Mouse (Mus musculus) forebrain, embryonic 13.5 days (tissue): ENCODE measurements around the gene Epb41l1. TPM values are rescaled to one million over a fixed set of nuclear protein-coding genes. Genes with fewer than 3 reads are reported as not detected.
"Not testable (repeated sequence)": the region's sequence is repeated elsewhere in the genome, so short reads cannot be mapped to it uniquely, and the experiment has no call there.

Experiments
- ATAC-seq: fragments of 200-750 bp; cut with Nextera tagmentation; 2 replicates; pipeline ENCODE4 v1.8.0; 2017
- H3K27ac ChIP-seq: fragments of 300-500 bp; sonication (generic); 2 replicates; pipeline ENCODE4 v1.5.1; 2015; ENCODE audit warnings: inconsistent platforms, mild to moderate bottlenecking, moderate library complexity
- H3K27me3 ChIP-seq: fragments of 300-500 bp; sonication (generic); 2 replicates; pipeline ENCODE4 v1.6.1; 2015; ENCODE audit warnings: mild to moderate bottlenecking, inconsistent platforms
- H3K36me3 ChIP-seq: fragments of 300-500 bp; sonication (generic); 2 replicates; pipeline ENCODE4 v1.6.1; 2015; ENCODE audit warnings: mild to moderate bottlenecking, inconsistent platforms; ENCODE audit not compliant: poor library complexity, severe bottlenecking
- H3K4me1 ChIP-seq: fragments of 300-500 bp; sonication (generic); 2 replicates; pipeline ENCODE4 v1.6.1; 2015; ENCODE audit warnings: inconsistent platforms
- H3K4me2 ChIP-seq: fragments of 300-500 bp; sonication (generic); 2 replicates; pipeline ENCODE4 v1.6.1; 2015; ENCODE audit warnings: inconsistent platforms, mild to moderate bottlenecking, moderate library complexity
- H3K4me3 ChIP-seq: fragments of 300-500 bp; sonication (generic); 2 replicates; pipeline ENCODE4 v1.5.1; 2015; ENCODE audit warnings: mild to moderate bottlenecking, inconsistent platforms
- H3K9ac ChIP-seq: fragments of 300-500 bp; sonication (generic); 2 replicates; pipeline ENCODE4 v1.6.1; 2015; ENCODE audit warnings: mild to moderate bottlenecking, inconsistent platforms
- H3K9me3 ChIP-seq: fragments of 300-500 bp; sonication (generic); replicated peaks from 2 replicates; pipeline ENCODE4 v1.6.1; 2016; ENCODE audit warnings: inconsistent platforms
- WGBS: fragments of 180-500 bp; shearing (Covaris S2); methylation state at CpG from one replicate; pipeline ENCODE4 v1.1.7; 2015; 5-methylcytosine and 5-hydroxymethylcytosine counted together
- polyA plus RNA-seq: library from polyadenylated mRNA; unstranded; fragments of >200 nt; fragmentation: Nextera tagmentation; extraction: Ambion mirVana; gene quantifications from 2 replicates; pipeline ENCODE4 v1.2.1, GENCODE M21; 2015

The Epb41l1 gene
- 5.3 and 7.1 TPM in 2 replicates for polyA plus RNA-seq

GRCm38 (mm10) chr2:156420694-156421380 is at the start of gene Epb41l1:
Epb41l1 (plus strand) TSS chr2:156420909.
- peaks cover 18% of the 10 kb centered on the region for H3K4me1 ChIP-seq
- H3K27ac ChIP-seq: peak within 1 kb of the TSS; percentile 75
- H3K4me2 ChIP-seq: peak within 1 kb of the TSS; percentile 91
- peak; percentile 72 for ATAC-seq
- peak within 1 kb of the TSS; percentile 63 for H3K4me3 ChIP-seq
- under 1% methylated on average over 49 of the region's 76 CpGs for WGBS
- peaks cover 56% of the 10 kb centered on the region for H3K27me3 ChIP-seq
- H3K9ac ChIP-seq: peak within 1 kb of the TSS; percentile 80
- H3K9me3 ChIP-seq: no peaks in the 10 kb centered on the region
- no peaks in the 10 kb centered on the region for H3K36me3 ChIP-seq

- Histone ChIP-seq H3K4me1 (no peaks in the 10 kb centered on the region), H3K4me2 (no peak overlapping the region), H3K4me3 (no peak overlapping the region), H3K9me3 (no peaks in the 10 kb centered on the region), H3K9ac (no peak overlapping the region), H3K36me3 (no peaks in the 10 kb centered on the region), H3K27me3 (no peaks in the 10 kb centered on the region), H3K27ac (no peak overlapping the region)
- 83% methylated on average over 7 of the region's 7 CpGs for WGBS
- no peak for ATAC-seq
Observed at GRCm38 (mm10) chr2:156376956-156377355, 43.8 kb upstream of the Epb41l1 start.

- 89% methylated on average over 10 of the region's 10 CpGs for WGBS
Observed at GRCm38 (mm10) chr2:156379929-156380328, 40.8 kb upstream of the Epb41l1 start.

GRCm38 (mm10) chr2:156381350-156381749 is 39.4 kb upstream of the Epb41l1 start:
- no peaks in the 10 kb centered on the region for H3K36me3 ChIP-seq
- H3K9me3 ChIP-seq: no peaks in the 10 kb centered on the region; the same call in 1 of the 2 replicates
- no peak overlapping the region for H3K4me2 ChIP-seq
- 59% methylated on average over 4 of the region's 4 CpGs for WGBS
- no peak overlapping the region for H3K4me3 ChIP-seq
- no peak overlapping the region for H3K27ac ChIP-seq
- no peaks in the 10 kb centered on the region for H3K4me1 ChIP-seq
- no peak for ATAC-seq
- no peak overlapping the region for H3K9ac ChIP-seq
- no peaks in the 10 kb centered on the region for H3K27me3 ChIP-seq

More at GRCm38 (mm10) chr2:156379929-156380328, 40.8 kb upstream of the Epb41l1 start:
- no peaks in the 10 kb centered on the region; the same call in 1 of the 2 replicates for H3K9me3 ChIP-seq
- ATAC-seq: no peak
- no peak overlapping the region for H3K9ac ChIP-seq
- no peak overlapping the region for H3K4me3 ChIP-seq
- H3K36me3 ChIP-seq: no peaks in the 10 kb centered on the region
- no peak overlapping the region for H3K4me2 ChIP-seq
- no peak overlapping the region for H3K27ac ChIP-seq
- H3K27me3 ChIP-seq: no peaks in the 10 kb centered on the region
- H3K4me1 ChIP-seq: no peaks in the 10 kb centered on the region

GRCm38 (mm10) chr2:156392461-156393154 is 28.1 kb upstream of the Epb41l1 start:
- not testable (repeated sequence) for H3K27me3 ChIP-seq, H3K9me3 ChIP-seq, H3K4me1 ChIP-seq, H3K36me3 ChIP-seq, H3K27ac ChIP-seq
- WGBS: 0% methylated on average over 4 of the region's 63 CpGs
- H3K4me3 ChIP-seq: peak overlapping the region; percentile 40
- peak; percentile 94 for ATAC-seq
- H3K9ac ChIP-seq: 0 out of 2 replicates have a peak overlapping the region, but pooled peaks have one; percentile 54
- H3K4me2 ChIP-seq: peak overlapping the region; percentile 48

GRCm38 (mm10) chr2:156393155-156393828 is 27.4 kb upstream of the Epb41l1 start:
- peak overlapping the region; percentile 48 for H3K4me2 ChIP-seq
- H3K27ac ChIP-seq: peak overlapping the region; percentile 40; the same call in 1 of the 2 replicates
- peak overlapping the region; percentile 40 for H3K4me3 ChIP-seq
- peak; percentile 62 for ATAC-seq
- no peak overlapping the region for H3K9ac ChIP-seq
- no peaks in the 10 kb centered on the region for H3K27me3 ChIP-seq
- 60% methylated on average over 5 of the region's 5 CpGs for WGBS
- no peaks in the 10 kb centered on the region for H3K36me3 ChIP-seq
- H3K9me3 ChIP-seq: no peaks in the 10 kb centered on the region
- H3K4me1 ChIP-seq: 0 out of 2 replicates have a peak, but pooled peaks cover 7% of the 10 kb centered on the region

GRCm38 (mm10) chr2:156394282-156394681 is 26.4 kb upstream of the Epb41l1 start:
- H3K4me3 ChIP-seq: no peak overlapping the region
- 92% methylated on average over 4 of the region's 4 CpGs for WGBS
- no peaks in the 10 kb centered on the region for H3K36me3 ChIP-seq
- no peaks in the 10 kb centered on the region for H3K27me3 ChIP-seq
- H3K27ac ChIP-seq: no peak overlapping the region
- 0 out of 2 replicates have a peak, but pooled peaks cover 7% of the 10 kb centered on the region for H3K4me1 ChIP-seq
- no peaks in the 10 kb centered on the region for H3K9me3 ChIP-seq
- H3K4me2 ChIP-seq: no peak overlapping the region
- no peak overlapping the region for H3K9ac ChIP-seq
- ATAC-seq: no peak

GRCm38 (mm10) chr2:156396096-156396495 is 24.6 kb upstream of the Epb41l1 start:
- WGBS: 78% methylated on average over 2 of the region's 2 CpGs
- no peak for ATAC-seq
- no peaks in the 10 kb centered on the region for H3K27me3 ChIP-seq

GRCm38 (mm10) chr2:156397988-156398387 is 22.7 kb upstream of the Epb41l1 start:
- H3K4me3 ChIP-seq: no peak overlapping the region
- no peaks in the 10 kb centered on the region for H3K9me3 ChIP-seq
- 96% methylated on average over 7 of the region's 7 CpGs for WGBS
- no peak for ATAC-seq
- no peak overlapping the region for H3K27ac ChIP-seq
- no peak overlapping the region for H3K4me2 ChIP-seq
- peaks cover 18% of the 10 kb centered on the region for H3K4me1 ChIP-seq
- H3K9ac ChIP-seq: no peak overlapping the region
- H3K36me3 ChIP-seq: no peaks in the 10 kb centered on the region
- H3K27me3 ChIP-seq: no peaks in the 10 kb centered on the region

More at GRCm38 (mm10) chr2:156396096-156396495, 24.6 kb upstream of the Epb41l1 start:
- H3K36me3 ChIP-seq: no peaks in the 10 kb centered on the region
- no peak overlapping the region for H3K27ac ChIP-seq
- H3K4me2 ChIP-seq: no peak overlapping the region
- H3K4me3 ChIP-seq: no peak overlapping the region
- no peak overlapping the region for H3K9ac ChIP-seq
- H3K4me1 ChIP-seq: peaks cover 13% of the 10 kb centered on the region
- no peaks in the 10 kb centered on the region for H3K9me3 ChIP-seq

GRCm38 (mm10) chr2:156399485-156399884 is 21.2 kb upstream of the Epb41l1 start:
- 90% methylated on average over 1 of the region's 1 CpGs for WGBS
- no peaks in the 10 kb centered on the region for H3K36me3 ChIP-seq
- no peak for ATAC-seq
- H3K27ac ChIP-seq: no peak overlapping the region
- H3K9ac ChIP-seq: no peak overlapping the region
- no peaks in the 10 kb centered on the region for H3K27me3 ChIP-seq
- H3K9me3 ChIP-seq: no peaks in the 10 kb centered on the region
- H3K4me3 ChIP-seq: no peak overlapping the region
- H3K4me2 ChIP-seq: no peak overlapping the region
- H3K4me1 ChIP-seq: peaks cover 11% of the 10 kb centered on the region

GRCm38 (mm10) chr2:156401331-156401730 is 19.4 kb upstream of the Epb41l1 start:
- Histone ChIP-seq H3K4me3 (0 out of 2 replicates have a peak overlapping the region, but pooled peaks have one; percentile 20), H3K27ac (peak overlapping the region; percentile 49; the same call in 1 of the 2 replicates), H3K9me3 (no peaks in the 10 kb centered on the region), H3K4me1 (peaks cover 11% of the 10 kb centered on the region), H3K27me3 (no peaks in the 10 kb centered on the region), H3K36me3 (no peaks in the 10 kb centered on the region), H3K9ac (peak overlapping the region; percentile 50), H3K4me2 (peak overlapping the region; percentile 51)
- 5% methylated on average over 9 of the region's 9 CpGs for WGBS
- peak; percentile 94 for ATAC-seq

GRCm38 (mm10) chr2:156402036-156402435 is 18.7 kb upstream of the Epb41l1 start:
- Histone ChIP-seq H3K27me3 (no peaks in the 10 kb centered on the region), H3K36me3 (no peaks in the 10 kb centered on the region), H3K9ac (no peak overlapping the region), H3K4me3 (no peak overlapping the region), H3K4me2 (no peak overlapping the region), H3K4me1 (peaks cover 14% of the 10 kb centered on the region), H3K9me3 (no peaks in the 10 kb centered on the region), H3K27ac (no peak overlapping the region)
- no peak for ATAC-seq
- 94% methylated on average over 3 of the region's 3 CpGs for WGBS
